Mouse (Mus musculus): ENCODE measurements at regions not wholly inside any gene's neighbourhood (a gene's known extent, or its start where the extent isn't known, plus 50 kb on each side); places are given as distances from the start of the nearest gene placed in this dataset.

GRCm38 (mm10) chr3:52540862-52541380, 272.8 kb downstream of the Foxo1 start:
- no peak for ATAC-seq (replicated peaks; ENCODE audit: insufficient number of reproducible peaks, low FRiP score, low TSS enrichment, poor library complexity, severe bottlenecking)

GRCm38 (mm10) chr3:52539813-52540378, 271.8 kb downstream of the Foxo1 start:
- ATAC-seq (replicated peaks; ENCODE audit: insufficient number of reproducible peaks, low FRiP score, low TSS enrichment, poor library complexity, severe bottlenecking) = no peak

- no peak for ATAC-seq (replicated peaks; ENCODE audit: insufficient number of reproducible peaks, low FRiP score, low TSS enrichment, poor library complexity, severe bottlenecking)
Measured at GRCm38 (mm10) chr3:52538306-52538705, 270.2 kb downstream of the Foxo1 start.

GRCm38 (mm10) chr3:52537362-52537911, 269.3 kb downstream of the Foxo1 start:
- ATAC-seq (replicated peaks; ENCODE audit: insufficient number of reproducible peaks, low FRiP score, low TSS enrichment, poor library complexity, severe bottlenecking) = no peak

GRCm38 (mm10) chr3:52535411-52536021, 267.4 kb downstream of the Foxo1 start:
- no peak for ATAC-seq (replicated peaks; ENCODE audit: insufficient number of reproducible peaks, low FRiP score, low TSS enrichment, poor library complexity, severe bottlenecking)

GRCm38 (mm10) chr3:52534118-52534517, 266.0 kb downstream of the Foxo1 start:
- no peak for ATAC-seq (replicated peaks; ENCODE audit: insufficient number of reproducible peaks, low FRiP score, low TSS enrichment, poor library complexity, severe bottlenecking)

GRCm38 (mm10) chr3:52531686-52532351, 263.7 kb downstream of the Foxo1 start:
- ATAC-seq (replicated peaks; ENCODE audit: insufficient number of reproducible peaks, low FRiP score, low TSS enrichment, poor library complexity, severe bottlenecking) = no peak

GRCm38 (mm10) chr3:52530406-52530970, 262.4 kb downstream of the Foxo1 start:
- ATAC-seq (replicated peaks; ENCODE audit: insufficient number of reproducible peaks, low FRiP score, low TSS enrichment, poor library complexity, severe bottlenecking) = no peak

GRCm38 (mm10) chr3:52529136-52529535, 261.0 kb downstream of the Foxo1 start:
- no peak for ATAC-seq (replicated peaks; ENCODE audit: insufficient number of reproducible peaks, low FRiP score, low TSS enrichment, poor library complexity, severe bottlenecking)

- ATAC-seq (replicated peaks; ENCODE audit: insufficient number of reproducible peaks, low FRiP score, low TSS enrichment, poor library complexity, severe bottlenecking) = no peak
Measured at GRCm38 (mm10) chr3:52528521-52528920, 260.4 kb downstream of the Foxo1 start.

GRCm38 (mm10) chr3:52527781-52528180, 259.6 kb downstream of the Foxo1 start:
- ATAC-seq (replicated peaks; ENCODE audit: insufficient number of reproducible peaks, low FRiP score, low TSS enrichment, poor library complexity, severe bottlenecking) = no peak

GRCm38 (mm10) chr3:52527010-52527754, 259.0 kb downstream of the Foxo1 start:
- ATAC-seq (replicated peaks; ENCODE audit: insufficient number of reproducible peaks, low FRiP score, low TSS enrichment, poor library complexity, severe bottlenecking) = no peak

GRCm38 (mm10) chr3:52522886-52523285, 254.8 kb downstream of the Foxo1 start:
- no peak for ATAC-seq (replicated peaks; ENCODE audit: insufficient number of reproducible peaks, low FRiP score, low TSS enrichment, poor library complexity, severe bottlenecking)

- no peak for ATAC-seq (replicated peaks; ENCODE audit: insufficient number of reproducible peaks, low FRiP score, low TSS enrichment, poor library complexity, severe bottlenecking)
Measured at GRCm38 (mm10) chr3:52520609-52520947, 252.4 kb downstream of the Foxo1 start.

- no peak for ATAC-seq (replicated peaks; ENCODE audit: insufficient number of reproducible peaks, low FRiP score, low TSS enrichment, poor library complexity, severe bottlenecking)
Measured at GRCm38 (mm10) chr3:52519910-52520608, 251.9 kb downstream of the Foxo1 start.

- no peak for ATAC-seq (replicated peaks; ENCODE audit: insufficient number of reproducible peaks, low FRiP score, low TSS enrichment, poor library complexity, severe bottlenecking)
Measured at GRCm38 (mm10) chr3:52517808-52518207, 249.7 kb downstream of the Foxo1 start.

- ATAC-seq (replicated peaks; ENCODE audit: insufficient number of reproducible peaks, low FRiP score, low TSS enrichment, poor library complexity, severe bottlenecking) = no peak
Measured at GRCm38 (mm10) chr3:52516691-52517090, 248.6 kb downstream of the Foxo1 start.

GRCm38 (mm10) chr3:52512761-52513160, 244.6 kb downstream of the Foxo1 start:
- no peak for ATAC-seq (replicated peaks; ENCODE audit: insufficient number of reproducible peaks, low FRiP score, low TSS enrichment, poor library complexity, severe bottlenecking)
